Mouse (Mus musculus) hindbrain, postnatal 0 days (tissue): ENCODE measurements at regions not wholly inside any gene's neighbourhood (a gene's known extent, or its start where the extent isn't known, plus 50 kb on each side); places are given as distances from the start of the nearest gene placed in this dataset.
A peak's percentile ranks its signal among the peaks of the same experiment; 100 is the strongest.

Experiments used
- ATAC-seq: fragments of 200-750 bp; cut with Nextera tagmentation; 2 replicates; pipeline ENCODE4 v1.8.0; 2017; ENCODE audit warnings: mild to moderate bottlenecking, moderate TSS enrichment, moderate library complexity
- DNase-seq: peaks from one replicate; pipeline ENCODE4 v3.0.0-alpha.2; 2015; ENCODE audit warnings: low spot score
- H3K27ac ChIP-seq: fragments of 300-500 bp; sonication (generic); 2 replicates; pipeline ENCODE4 v1.5.1; 2014; ENCODE audit warnings: mild to moderate bottlenecking
- H3K27me3 ChIP-seq: fragments of 300-500 bp; sonication (generic); 2 replicates; pipeline ENCODE4 v1.6.1; 2014; ENCODE audit warnings: low read length, mixed read lengths; ENCODE audit not compliant: insufficient read depth
- H3K36me3 ChIP-seq: fragments of 300-500 bp; sonication (generic); 2 replicates; pipeline ENCODE4 v1.6.1; 2014; ENCODE audit warnings: low read length, mixed read lengths; ENCODE audit not compliant: insufficient read depth
- H3K4me1 ChIP-seq: fragments of 300-500 bp; sonication (generic); 2 replicates; pipeline ENCODE4 v1.6.1; 2014; ENCODE audit warnings: antibody characterized with exemption, low read length, mixed read lengths; ENCODE audit not compliant: insufficient read depth
- H3K4me2 ChIP-seq: fragments of 300-500 bp; sonication (generic); 2 replicates; pipeline ENCODE4 v1.6.1; 2014; ENCODE audit warnings: low read depth, mild to moderate bottlenecking, low read length, moderate library complexity, mixed read lengths
- H3K4me3 ChIP-seq: fragments of 300-500 bp; sonication (generic); 2 replicates; pipeline ENCODE4 v1.5.1; 2014; ENCODE audit warnings: low read length
- H3K9ac ChIP-seq: fragments of 300-500 bp; sonication (generic); replicated peaks from 2 replicates; pipeline ENCODE4 v1.6.1; 2014; ENCODE audit warnings: mild to moderate bottlenecking, low read length, moderate library complexity, mixed read lengths
- H3K9me3 ChIP-seq: fragments of 300-500 bp; sonication (generic); 2 replicates; pipeline ENCODE4 v1.6.1; 2016; ENCODE audit warnings: low read length, mixed read lengths
- CTCF ChIP-seq: IDR thresholded peaks from 2 replicates; pipeline ENCODE4 v1.5.1; 2016; ENCODE audit warnings: antibody characterized with exemption, control low read depth, low read depth
- WGBS: fragments of 180-500 bp; shearing (Covaris S2); extraction: QIAGEN DNeasy Blood & Tissue Kit; methylation state at CpG from one replicate; pipeline ENCODE4 v1.1.7; 2014; 5-methylcytosine and 5-hydroxymethylcytosine counted together

DNA sequence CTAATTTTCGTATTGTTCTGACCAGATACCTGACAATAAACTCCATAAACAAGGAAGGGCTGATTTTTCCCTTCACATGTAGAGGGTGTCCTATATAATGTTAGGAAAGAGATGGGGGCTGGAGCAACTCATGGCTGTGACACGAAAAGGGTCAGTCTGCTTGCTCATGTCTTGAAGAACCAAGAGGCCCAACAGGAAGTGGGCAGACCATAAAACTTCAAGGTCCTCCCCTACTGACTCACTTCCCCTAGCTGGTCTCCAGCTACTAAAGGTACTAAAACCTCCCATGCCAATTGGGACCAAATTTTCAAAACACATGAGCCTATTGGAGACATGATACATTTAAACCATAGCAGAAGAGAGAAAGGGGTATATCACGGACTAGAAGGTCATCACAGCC is 302.1 kb upstream of the Tgfbr2 start:
- WGBS = 83% methylated on average over 3 of the region's 3 CpGs
- Histone ChIP-seq H3K4me3 (no peak overlapping the region), H3K4me1 (no peaks in the 10 kb centered on the region), H3K9ac (no peak overlapping the region), H3K27me3 (no peaks in the 10 kb centered on the region), H3K36me3 (no peaks in the 10 kb centered on the region), H3K9me3 (no peaks in the 10 kb centered on the region), H3K4me2 (no peak overlapping the region), H3K27ac (no peak overlapping the region)
- DNase-seq (no peak), ATAC-seq (no peak)
- TF ChIP-seq CTCF = no peak

GRCm38 (mm10) chr9:116475206-116475955 is 300.2 kb upstream of the Tgfbr2 start:
- Histone ChIP-seq H3K27ac (no peak overlapping the region), H3K9ac (no peak overlapping the region), H3K9me3 (no peaks in the 10 kb centered on the region), H3K4me1 (no peaks in the 10 kb centered on the region), H3K27me3 (no peaks in the 10 kb centered on the region), H3K4me3 (no peak overlapping the region), H3K4me2 (no peak overlapping the region), H3K36me3 (no peaks in the 10 kb centered on the region)
- TF ChIP-seq CTCF = no peak
- DNase-seq (peak; percentile 53), ATAC-seq (0 out of 2 replicates have a peak, but pooled peaks have one; percentile 24)
- 51% methylated on average over 12 of the region's 12 CpGs for WGBS

DNA sequence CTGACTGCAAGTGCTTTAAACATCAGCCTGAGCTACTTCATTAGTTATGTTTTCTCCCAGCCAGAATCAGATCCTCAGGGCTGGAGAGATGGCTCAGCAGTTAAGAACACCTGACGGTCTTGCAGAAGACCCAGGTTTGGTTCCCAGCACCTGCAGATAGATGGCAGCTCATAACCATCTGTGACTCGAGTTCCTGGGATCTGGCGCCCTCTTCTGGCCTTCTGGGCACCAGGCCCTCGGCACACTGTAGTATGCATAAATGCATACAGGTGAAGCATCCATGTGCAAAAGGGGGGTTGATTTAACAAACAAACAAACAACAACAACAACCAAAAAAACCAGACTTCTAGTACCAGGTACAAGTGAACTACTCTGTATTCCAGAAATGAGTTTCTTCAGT is 297.7 kb upstream of the Tgfbr2 start:
- Histone ChIP-seq H3K9ac (no peak overlapping the region), H3K4me2 (no peak overlapping the region), H3K9me3 (no peaks in the 10 kb centered on the region), H3K27ac (no peak overlapping the region), H3K27me3 (no peaks in the 10 kb centered on the region), H3K36me3 (no peaks in the 10 kb centered on the region), H3K4me3 (no peak overlapping the region), H3K4me1 (peaks cover 5% of the 10 kb centered on the region; the same call in 1 of the 2 replicates)
- ATAC-seq = no peak
- DNase-seq = no peak
- 80% methylated on average over 4 of the region's 4 CpGs for WGBS
- peak; percentile 26; the same call in 1 of the 2 replicates for TF ChIP-seq CTCF

GRCm38 (mm10) chr9:116468569-116469250 is 293.6 kb upstream of the Tgfbr2 start:
- TF ChIP-seq CTCF = no peak
- H3K4me1 ChIP-seq = peaks cover 5% of the 10 kb centered on the region; the same call in 1 of the 2 replicates
- DNase-seq = peak; percentile 78
- H3K36me3 ChIP-seq = no peaks in the 10 kb centered on the region
- peak; percentile 70; the same call in 1 of the 2 replicates for ATAC-seq
- H3K27ac ChIP-seq = peak overlapping the region; percentile 65
- no peak overlapping the region for H3K9ac ChIP-seq
- 14% methylated on average over 10 of the region's 10 CpGs for WGBS
- peak overlapping the region; percentile 17; the same call in 1 of the 2 replicates for H3K4me2 ChIP-seq
- H3K9me3 ChIP-seq = no peaks in the 10 kb centered on the region
- H3K27me3 ChIP-seq = no peaks in the 10 kb centered on the region
- no peak overlapping the region for H3K4me3 ChIP-seq

DNA sequence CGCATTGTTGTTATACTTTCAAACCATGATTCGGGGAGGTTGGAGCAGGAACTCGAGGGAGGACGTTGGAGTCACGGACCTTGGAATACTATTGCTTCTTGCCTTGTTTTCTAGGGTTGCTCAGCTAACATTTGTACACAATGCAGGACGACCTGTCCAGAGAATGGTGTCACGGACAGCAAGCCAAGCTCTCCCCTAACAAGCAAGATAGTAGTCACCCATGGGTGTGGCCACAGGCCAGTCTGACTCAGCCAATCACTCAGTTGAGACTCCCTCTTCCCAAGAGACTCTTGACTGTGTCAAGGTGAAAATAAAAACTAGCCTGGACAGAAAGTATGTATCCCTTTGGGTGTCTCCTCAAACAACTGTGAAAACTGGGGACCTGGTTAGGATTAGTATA is 291.2 kb upstream of the Tgfbr2 start:
- Histone ChIP-seq H3K27ac (no peak overlapping the region), H3K4me3 (no peak overlapping the region), H3K27me3 (no peaks in the 10 kb centered on the region), H3K4me1 (peaks cover 5% of the 10 kb centered on the region; the same call in 1 of the 2 replicates), H3K9me3 (no peaks in the 10 kb centered on the region), H3K9ac (no peak overlapping the region), H3K4me2 (no peak overlapping the region), H3K36me3 (no peaks in the 10 kb centered on the region)
- TF ChIP-seq CTCF = no peak
- 90% methylated on average over 7 of the region's 7 CpGs for WGBS
- no peak for DNase-seq
- no peak for ATAC-seq

DNA sequence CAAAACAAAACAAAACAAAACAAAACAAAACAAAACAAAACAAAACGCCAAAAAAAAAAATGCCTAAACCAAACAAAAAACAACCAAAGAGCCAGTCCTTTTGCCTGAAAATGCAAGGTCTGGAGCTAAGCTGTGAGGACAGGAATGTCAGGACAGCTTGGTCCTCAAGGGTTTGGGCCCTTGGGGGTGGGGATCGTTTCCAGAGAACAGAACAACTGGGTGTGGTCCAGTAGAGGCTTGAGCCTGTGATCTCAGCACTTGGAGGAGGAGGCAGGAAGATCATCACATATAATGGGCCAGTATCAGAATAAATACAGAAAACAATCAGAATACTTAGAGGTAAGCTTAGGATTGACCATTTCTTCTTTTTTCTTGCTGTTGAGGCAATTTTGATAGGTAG is 289.5 kb upstream of the Tgfbr2 start:
- Histone ChIP-seq H3K4me2 (no peak overlapping the region), H3K4me1 (peaks cover 5% of the 10 kb centered on the region; the same call in 1 of the 2 replicates), H3K9ac (no peak overlapping the region), H3K27ac (no peak overlapping the region), H3K27me3 (no peaks in the 10 kb centered on the region), H3K9me3 (no peaks in the 10 kb centered on the region), H3K4me3 (no peak overlapping the region), H3K36me3 (no peaks in the 10 kb centered on the region)
- WGBS = 69% methylated on average over 2 of the region's 2 CpGs
- ATAC-seq (no peak), DNase-seq (no peak)
- no peak for TF ChIP-seq CTCF
